Mouse (Mus musculus) spleen, adult 12 weeks (tissue): ENCODE data around the gene Epha6.
"Not testable (repeated sequence)": the region's sequence is repeated elsewhere in the genome, so short reads cannot be mapped to it uniquely, and the experiment has no call there.

Source experiments
- DNase-seq: peaks from one replicate; pipeline ENCODE4 v3.0.0; 2022; ENCODE audit warnings: low spot score

The Epha6 gene

GRCm38 (mm10) chr16:59923696-59924095 is 681.6 kb downstream of the Epha6 start:
- DNase-seq, result no peak

GRCm38 (mm10) chr16:59880073-59880472 is 725.3 kb downstream of the Epha6 start:
- no peak for DNase-seq

GRCm38 (mm10) chr16:59871792-59872191 is 733.5 kb downstream of the Epha6 start:
- DNase-seq, result no peak

GRCm38 (mm10) chr16:59854160-59854717 is 751.1 kb downstream of the Epha6 start:
- no peak for DNase-seq

- no peak for DNase-seq
Observed at GRCm38 (mm10) chr16:59852689-59853088, 752.6 kb downstream of the Epha6 start.

- no peak for DNase-seq
Observed at GRCm38 (mm10) chr16:59846574-59846973, 758.8 kb downstream of the Epha6 start.

GRCm38 (mm10) chr16:59836778-59837177 is 768.6 kb downstream of the Epha6 start:
- no peak for DNase-seq

GRCm38 (mm10) chr16:59836304-59836703 is 769.0 kb downstream of the Epha6 start:
- no peak for DNase-seq

- no peak for DNase-seq
Observed at GRCm38 (mm10) chr16:59832468-59832867, 772.9 kb downstream of the Epha6 start.

GRCm38 (mm10) chr16:59829655-59830054 is 775.7 kb downstream of the Epha6 start:
- DNase-seq, result no peak

GRCm38 (mm10) chr16:59799790-59800189 is 805.5 kb downstream of the Epha6 start:
- not testable (repeated sequence) for DNase-seq

GRCm38 (mm10) chr16:59772297-59772696 is 833.0 kb downstream of the Epha6 start:
- no peak for DNase-seq

- DNase-seq, result no peak
Observed at GRCm38 (mm10) chr16:59770421-59770820, 834.9 kb downstream of the Epha6 start.

GRCm38 (mm10) chr16:59769936-59770335 is 835.4 kb downstream of the Epha6 start:
- no peak for DNase-seq

- DNase-seq, result no peak
Observed at GRCm38 (mm10) chr16:59760875-59761274, 844.5 kb downstream of the Epha6 start.

GRCm38 (mm10) chr16:59750905-59751304 is 854.4 kb downstream of the Epha6 start:
- DNase-seq, result no peak

GRCm38 (mm10) chr16:59743669-59744068 is 861.7 kb downstream of the Epha6 start:
- DNase-seq, result no peak

GRCm38 (mm10) chr16:59715524-59715923 is 889.8 kb downstream of the Epha6 start:
- DNase-seq, result no peak

GRCm38 (mm10) chr16:59693230-59693629 is 912.1 kb downstream of the Epha6 start:
- DNase-seq, result no peak

- DNase-seq, result no peak
Observed at GRCm38 (mm10) chr16:59689120-59689519, 916.2 kb downstream of the Epha6 start.

GRCm38 (mm10) chr16:59685135-59685534 is 920.2 kb downstream of the Epha6 start:
- no peak for DNase-seq

GRCm38 (mm10) chr16:59683434-59683833 is 921.9 kb downstream of the Epha6 start:
- DNase-seq, result no peak

GRCm38 (mm10) chr16:59682216-59682891 is 923.0 kb downstream of the Epha6 start:
- DNase-seq, result no peak

- DNase-seq, result no peak
Observed at GRCm38 (mm10) chr16:59666938-59667337, 938.4 kb downstream of the Epha6 start.
